Mouse (Mus musculus): ENCODE measurements around the gene Zfp667. TPM values are rescaled to one million over a fixed set of nuclear protein-coding genes. Genes with fewer than 3 reads are reported as not detected.
"Not testable (repeated sequence)": the region's sequence is repeated elsewhere in the genome, so short reads cannot be mapped to it uniquely, and the experiment has no call there.

The Zfp667 gene
- 10 to 100 TPM in 7 of 26 experiments, 1 to 10 TPM in 13, under 1 TPM in 5, not detected in 1; 0.51 to 36.9 (median 3.3) TPM for total RNA-seq (2018; cell fraction: chromatin; rRNA removed)
- total RNA-seq (2018; cell fraction: cytosol; rRNA removed) = 1 to 10 TPM in 12 of 26 experiments, under 1 TPM in 14; 0.26 to 3.8 (median 0.94) TPM
- 10 to 100 TPM in 3 of 26 experiments, 1 to 10 TPM in 14, under 1 TPM in 9; 0.24 to 17.0 (median 1.8) TPM for total RNA-seq (2018; cell fraction: nucleus; rRNA removed)
- polyA plus RNA-seq (2018) = 1.4 to 1.9 TPM (median 1.7 TPM) in 3 replicates

GRCm38 (mm10) chr7:6285842-6286705, at the start of gene Zfp667:
Zfp667 (plus strand) TSS chr7:6286579.
- H3K79me2 ChIP-seq (ENCODE audit: inconsistent target) = no peaks in the 10 kb centered on the region
- H3K4me3 ChIP-seq (ENCODE audit: inconsistent target) = peak within 1 kb of the TSS; percentile 44
- no peaks in the 10 kb centered on the region for H3K36me3 ChIP-seq (ENCODE audit: inconsistent target)
- 2% methylated on average over 49 of the region's 50 CpGs for WGBS (ENCODE audit: missing documents)
- H3K27ac ChIP-seq = peak within 1 kb of the TSS; percentile 84

GRCm38 (mm10) chr7:6239787-6240186, 46.6 kb upstream of the Zfp667 start:
- Histone ChIP-seq H3K79me2 (ENCODE audit: inconsistent target) (no peaks in the 10 kb centered on the region), H3K36me3 (ENCODE audit: inconsistent target) (no peaks in the 10 kb centered on the region), H3K27ac (no peak overlapping the region), H3K4me3 (ENCODE audit: inconsistent target) (no peak overlapping the region)
- WGBS (ENCODE audit: missing documents) = 51% methylated on average over 11 of the region's 11 CpGs

- H3K79me2 ChIP-seq (ENCODE audit: inconsistent target); H3K27ac ChIP-seq; H3K36me3 ChIP-seq (ENCODE audit: inconsistent target); H3K4me3 ChIP-seq (ENCODE audit: inconsistent target): not testable (repeated sequence)
- WGBS (ENCODE audit: missing documents) = 25% methylated on average over 1 of the region's 1 CpGs
Observed at GRCm38 (mm10) chr7:6240841-6241425, 45.4 kb upstream of the Zfp667 start.

DNA sequence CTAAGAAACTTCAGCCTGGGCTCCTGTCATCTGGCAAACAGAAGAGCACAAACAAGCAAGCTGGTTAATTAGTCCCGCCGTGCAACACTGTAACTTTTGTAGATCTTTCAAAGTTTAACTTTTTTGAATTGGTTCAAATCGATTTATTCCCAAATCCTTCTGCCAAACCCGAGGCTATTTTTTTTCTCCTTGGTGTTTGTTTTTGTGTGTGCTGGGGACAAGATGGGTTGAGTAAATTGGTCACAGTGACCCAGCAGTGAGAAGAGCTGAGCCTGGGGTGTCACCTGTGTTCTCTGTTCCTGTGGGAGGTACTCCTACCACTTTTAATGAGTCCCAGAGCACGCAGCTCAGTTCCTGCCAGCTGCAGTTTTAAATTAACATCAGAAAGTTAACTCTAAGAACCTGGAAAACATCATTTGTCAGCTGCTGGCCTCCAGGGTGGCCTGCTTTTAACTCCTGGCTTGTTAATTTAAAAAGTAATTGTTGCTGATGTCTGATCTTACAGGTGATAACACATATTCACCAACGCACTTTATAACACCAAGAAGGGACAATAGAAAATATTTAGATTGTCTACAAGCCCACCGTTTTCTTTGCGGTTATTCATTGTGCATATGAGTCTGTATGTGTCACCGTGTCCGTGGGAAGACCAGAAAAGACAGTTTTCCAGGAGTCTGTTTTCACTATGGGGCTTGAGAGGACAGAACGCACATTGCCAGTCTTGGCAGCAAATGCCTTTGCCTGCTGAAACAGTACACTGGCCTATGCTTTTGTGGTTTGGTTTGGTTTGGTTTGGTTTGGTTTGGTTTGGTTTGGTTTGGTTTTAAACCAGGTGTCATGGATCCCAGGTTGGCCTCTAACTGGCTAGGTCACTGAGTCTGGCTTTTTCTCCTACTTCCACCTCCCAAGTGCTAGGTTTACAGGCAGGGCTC, 41.8 kb upstream of the Zfp667 start:
- Histone ChIP-seq H3K27ac (no peak overlapping the region), H3K79me2 (ENCODE audit: inconsistent target) (no peaks in the 10 kb centered on the region), H3K36me3 (ENCODE audit: inconsistent target) (no peaks in the 10 kb centered on the region), H3K4me3 (ENCODE audit: inconsistent target) (no peak overlapping the region)
- 51% methylated on average over 11 of the region's 11 CpGs for WGBS (ENCODE audit: missing documents)

- no peaks in the 10 kb centered on the region for H3K36me3 ChIP-seq (ENCODE audit: inconsistent target)
- H3K27ac ChIP-seq = no peak within 1 kb of the TSS
- 77% methylated on average over 3 of the region's 6 CpGs for WGBS (ENCODE audit: missing documents)
- no peaks in the 10 kb centered on the region for H3K79me2 ChIP-seq (ENCODE audit: inconsistent target)
- no peak within 1 kb of the TSS for H3K4me3 ChIP-seq (ENCODE audit: inconsistent target)
Observed at GRCm38 (mm10) chr7:6252410-6252809, 34.0 kb upstream of the Zfp667 start, which contains the start of gene Epp13. Epp13 (plus strand) TSS chr7:6252710.

DNA sequence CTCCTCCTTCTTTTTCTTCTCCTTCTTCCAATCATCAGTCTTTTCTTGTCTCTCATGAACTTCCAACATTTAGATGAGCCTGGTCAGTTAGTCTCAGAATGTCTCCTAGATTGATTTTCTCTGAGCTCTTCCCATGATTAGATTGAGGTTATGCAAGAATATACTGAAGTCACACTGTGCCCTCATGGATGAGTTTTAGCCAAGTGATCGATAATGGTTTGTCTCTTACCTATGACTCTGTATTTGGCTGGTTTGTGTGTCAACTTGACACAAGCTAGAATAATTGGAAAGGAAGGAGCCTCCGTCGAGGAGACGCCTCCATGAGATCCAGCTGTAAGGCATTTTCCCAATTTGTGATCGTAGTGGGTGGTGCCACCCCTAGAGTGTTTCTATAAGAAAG, 31.9 kb upstream of the Zfp667 start:
- Histone ChIP-seq H3K27ac (no peak overlapping the region), H3K79me2 (ENCODE audit: inconsistent target) (no peaks in the 10 kb centered on the region), H3K36me3 (ENCODE audit: inconsistent target) (no peaks in the 10 kb centered on the region), H3K4me3 (ENCODE audit: inconsistent target) (no peak overlapping the region)
- WGBS (ENCODE audit: missing documents) = 99% methylated on average over 5 of the region's 5 CpGs

DNA sequence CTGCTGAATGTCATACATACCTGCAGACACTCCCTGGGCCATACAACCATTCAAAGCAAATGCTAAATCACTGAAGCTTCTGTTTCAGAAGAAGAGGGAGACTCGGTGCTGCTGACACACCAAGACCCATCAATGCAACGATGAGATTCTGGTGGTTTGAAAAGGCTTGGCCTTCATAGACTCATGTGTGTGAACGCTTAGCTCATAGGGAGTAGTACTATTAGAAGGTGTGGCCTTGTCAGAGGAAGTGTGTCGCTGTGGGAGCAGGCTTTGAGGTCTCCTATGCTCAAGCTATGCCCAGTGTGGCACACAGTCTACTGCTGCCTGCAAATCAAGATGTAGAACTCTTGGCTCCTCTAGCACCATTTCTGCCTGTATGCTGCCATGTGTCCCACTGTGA, 29.0 kb upstream of the Zfp667 start:
- no peaks in the 10 kb centered on the region for H3K79me2 ChIP-seq (ENCODE audit: inconsistent target)
- no peak overlapping the region for H3K27ac ChIP-seq
- WGBS (ENCODE audit: missing documents) = 84% methylated on average over 4 of the region's 4 CpGs
- no peaks in the 10 kb centered on the region for H3K36me3 ChIP-seq (ENCODE audit: inconsistent target)
- H3K4me3 ChIP-seq (ENCODE audit: inconsistent target) = no peak overlapping the region

- H3K4me3 ChIP-seq (ENCODE audit: inconsistent target) = no peak overlapping the region
- WGBS (ENCODE audit: missing documents) = 46% methylated on average over 16 of the region's 16 CpGs
- no peaks in the 10 kb centered on the region for H3K79me2 ChIP-seq (ENCODE audit: inconsistent target)
- H3K36me3 ChIP-seq (ENCODE audit: inconsistent target) = no peaks in the 10 kb centered on the region
- no peak overlapping the region for H3K27ac ChIP-seq
Observed at GRCm38 (mm10) chr7:6258232-6259220, 27.9 kb upstream of the Zfp667 start.

DNA sequence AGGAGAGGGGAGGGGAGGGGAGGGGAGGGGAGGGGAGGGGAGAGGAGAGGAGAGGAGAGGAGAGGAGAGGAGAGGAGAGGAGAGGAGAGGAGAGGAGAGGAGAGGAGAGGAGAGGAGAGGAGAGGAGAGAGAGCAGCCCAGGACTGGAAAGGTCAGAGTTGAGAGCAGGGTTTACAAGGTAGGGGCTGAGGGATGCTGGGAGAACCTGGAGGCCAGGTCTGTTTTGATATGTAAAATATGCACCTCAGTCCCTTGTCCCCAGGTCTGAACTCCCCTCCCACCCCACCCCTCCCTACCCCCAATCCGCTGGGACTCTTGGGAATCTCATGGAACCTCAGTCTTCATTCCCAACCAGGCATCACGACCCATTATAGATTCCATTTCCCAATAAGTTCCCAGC, 26.4 kb upstream of the Zfp667 start:
- WGBS (ENCODE audit: missing documents) = 48% methylated on average over 2 of the region's 2 CpGs
- H3K36me3 ChIP-seq (ENCODE audit: inconsistent target); H3K79me2 ChIP-seq (ENCODE audit: inconsistent target): not testable (repeated sequence)

DNA sequence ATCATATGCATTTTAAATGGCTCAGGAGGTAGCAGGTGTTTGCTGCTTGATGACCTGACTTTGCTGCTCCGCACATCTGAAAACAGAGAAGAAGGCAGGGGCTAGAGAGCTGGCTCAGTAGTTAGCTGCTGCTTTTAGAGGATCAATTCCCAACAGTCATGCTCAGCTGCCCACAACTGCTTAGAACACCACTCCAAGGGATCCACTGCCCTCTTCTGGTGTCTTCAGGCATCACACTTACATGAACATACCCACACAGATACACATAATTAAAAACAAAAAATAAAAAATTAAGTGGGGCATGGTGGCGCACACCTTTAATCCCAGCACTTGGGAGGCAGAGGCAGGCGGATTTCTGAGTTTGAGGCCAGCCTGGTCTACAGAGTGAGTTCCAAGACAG, 24.3 kb upstream of the Zfp667 start:
- Histone ChIP-seq H3K4me3 (ENCODE audit: inconsistent target) (no peak overlapping the region), H3K27ac (no peak overlapping the region), H3K79me2 (ENCODE audit: inconsistent target) (no peaks in the 10 kb centered on the region), H3K36me3 (ENCODE audit: inconsistent target) (no peaks in the 10 kb centered on the region)
- 86% methylated on average over 3 of the region's 3 CpGs for WGBS (ENCODE audit: missing documents)

More for the DNA sequence above, 26.4 kb upstream of the Zfp667 start:
- not testable (repeated sequence) for H3K27ac ChIP-seq; H3K4me3 ChIP-seq (ENCODE audit: inconsistent target)

DNA sequence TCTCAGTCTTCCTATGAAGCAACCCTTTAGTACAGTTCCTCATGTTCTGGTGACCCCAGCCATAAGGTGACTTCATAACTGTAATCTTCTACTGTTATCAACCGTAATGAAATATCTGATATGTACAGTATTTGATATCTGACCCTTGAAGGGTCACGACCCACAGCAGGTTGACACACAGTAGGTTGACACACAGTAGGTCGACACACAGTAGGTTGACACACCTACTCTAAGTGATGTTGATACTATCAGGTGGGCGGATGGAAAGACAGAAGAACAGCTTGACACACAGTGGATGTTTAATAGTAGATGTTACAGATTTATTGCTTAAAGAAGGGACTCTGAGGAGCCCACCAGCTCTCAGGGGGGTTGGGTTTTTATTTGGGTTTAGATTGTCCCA, 23.4 kb upstream of the Zfp667 start:
- Histone ChIP-seq H3K27ac (no peak overlapping the region), H3K79me2 (ENCODE audit: inconsistent target) (no peaks in the 10 kb centered on the region), H3K36me3 (ENCODE audit: inconsistent target) (no peaks in the 10 kb centered on the region), H3K4me3 (ENCODE audit: inconsistent target) (no peak overlapping the region)
- 89% methylated on average over 4 of the region's 4 CpGs for WGBS (ENCODE audit: missing documents)

DNA sequence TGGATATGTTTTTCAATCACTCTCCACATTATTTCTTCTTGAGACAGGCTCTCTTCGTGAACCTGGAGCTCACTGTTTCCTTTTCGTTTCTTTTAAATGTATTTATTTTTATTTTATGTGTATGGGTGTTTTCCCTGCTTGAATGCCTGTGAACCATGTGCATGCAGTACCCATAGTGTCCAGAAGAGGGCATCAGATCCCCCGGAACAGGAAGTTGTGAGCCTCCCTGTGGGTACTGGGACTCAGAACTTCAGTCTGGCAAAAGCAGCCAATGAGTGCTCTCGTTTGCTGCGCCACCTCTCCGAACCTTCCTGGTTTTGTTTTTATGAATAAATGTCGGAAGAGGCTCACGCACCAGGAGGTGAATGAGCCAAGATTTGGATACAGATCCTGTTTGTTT, 20.7 kb upstream of the Zfp667 start:
- Histone ChIP-seq H3K27ac (no peak overlapping the region), H3K79me2 (ENCODE audit: inconsistent target) (no peaks in the 10 kb centered on the region), H3K4me3 (ENCODE audit: inconsistent target) (no peak overlapping the region), H3K36me3 (ENCODE audit: inconsistent target) (no peaks in the 10 kb centered on the region)
- WGBS (ENCODE audit: missing documents) = 66% methylated on average over 8 of the region's 8 CpGs

DNA sequence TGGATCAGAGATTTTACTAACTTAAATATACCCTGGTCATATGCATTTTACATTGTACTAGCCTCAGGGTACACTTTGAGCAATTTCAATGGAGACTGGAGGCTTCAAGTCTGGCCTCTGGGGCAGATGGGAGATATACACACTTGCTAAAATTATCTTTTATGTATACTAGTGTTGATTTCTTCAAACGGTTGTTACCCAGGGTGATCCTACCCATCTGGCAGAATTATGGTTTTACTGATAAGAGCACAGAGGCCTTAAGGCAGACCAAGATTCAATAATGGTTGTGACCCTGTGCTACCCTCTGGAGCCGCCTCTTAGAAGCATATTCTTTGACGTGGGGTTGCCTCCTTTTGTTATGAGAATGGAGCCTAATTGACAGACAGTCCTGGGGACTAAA, 8.5 kb upstream of the Zfp667 start:
- H3K36me3 ChIP-seq (ENCODE audit: inconsistent target) = no peaks in the 10 kb centered on the region

More for the DNA sequence above, 8.5 kb upstream of the Zfp667 start:
- H3K4me3 ChIP-seq (ENCODE audit: inconsistent target) = no peak overlapping the region
- no peak overlapping the region for H3K27ac ChIP-seq
- 63% methylated on average over 3 of the region's 3 CpGs for WGBS (ENCODE audit: missing documents)
- H3K79me2 ChIP-seq (ENCODE audit: inconsistent target) = no peaks in the 10 kb centered on the region
